Mouse (Mus musculus): Measurements from ENCODE around the gene Slc6a15.

The Slc6a15 gene

DNA sequence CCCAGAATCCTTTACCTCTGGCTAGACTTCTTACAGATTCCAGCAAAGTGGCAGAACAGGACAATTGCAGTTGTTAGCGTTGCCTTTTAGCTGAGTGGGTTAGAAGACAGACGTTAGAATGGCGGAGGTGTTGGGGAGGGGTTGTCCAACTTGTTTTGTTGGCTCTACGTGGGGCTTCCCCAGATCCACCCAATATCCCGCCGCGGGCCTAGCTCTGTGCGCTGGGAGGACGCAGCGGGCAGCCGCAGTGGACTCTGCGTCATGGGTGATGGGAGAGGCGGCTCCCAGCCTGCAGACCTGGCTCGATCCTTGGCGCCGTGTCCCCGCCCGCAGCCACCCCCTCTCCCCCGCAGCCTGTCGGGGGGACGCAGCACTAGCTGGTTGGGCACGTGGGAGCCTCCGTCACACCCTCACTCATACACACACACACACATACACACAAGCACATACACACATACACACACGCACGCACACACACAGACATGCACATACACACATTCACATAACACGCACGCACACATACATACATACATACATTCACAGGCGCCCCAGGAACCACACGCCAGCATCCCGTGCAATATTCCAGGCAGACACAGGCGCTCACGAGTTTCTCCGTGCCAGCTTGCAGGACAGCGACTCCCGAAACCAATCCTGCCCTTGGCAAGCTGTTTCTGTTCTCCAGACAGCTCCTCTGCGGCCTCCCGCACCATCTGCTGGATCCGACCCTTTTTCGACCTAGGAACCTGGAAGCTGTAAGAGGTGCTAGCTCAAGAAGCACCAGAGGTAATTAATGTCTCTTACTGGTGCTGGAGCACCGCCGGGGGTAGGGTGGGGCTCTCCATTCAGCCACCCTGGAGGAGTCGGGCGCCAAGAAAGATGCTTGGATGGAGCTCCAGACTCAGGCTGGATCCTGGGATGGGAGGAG, at the start of gene Slc6a15:
TSS of gene Slc6a15 (plus strand) at position 413 of the 925 bp plus-strand sequence.
- DNase-seq (ENCODE audit: low spot score in 2 of 2), result no peak

- DNase-seq (ENCODE audit: low spot score in 2 of 2), result no peak
Measured at GRCm38 (mm10) chr10:103321941-103322340, 45.6 kb upstream of the Slc6a15 start.

- DNase-seq (ENCODE audit: low spot score in 2 of 2), result no peak
Measured at GRCm38 (mm10) chr10:103323386-103323785, 44.2 kb upstream of the Slc6a15 start.

- no peak for DNase-seq (ENCODE audit: low spot score in 2 of 2)
Measured at GRCm38 (mm10) chr10:103334306-103334705, 33.3 kb upstream of the Slc6a15 start.

DNA sequence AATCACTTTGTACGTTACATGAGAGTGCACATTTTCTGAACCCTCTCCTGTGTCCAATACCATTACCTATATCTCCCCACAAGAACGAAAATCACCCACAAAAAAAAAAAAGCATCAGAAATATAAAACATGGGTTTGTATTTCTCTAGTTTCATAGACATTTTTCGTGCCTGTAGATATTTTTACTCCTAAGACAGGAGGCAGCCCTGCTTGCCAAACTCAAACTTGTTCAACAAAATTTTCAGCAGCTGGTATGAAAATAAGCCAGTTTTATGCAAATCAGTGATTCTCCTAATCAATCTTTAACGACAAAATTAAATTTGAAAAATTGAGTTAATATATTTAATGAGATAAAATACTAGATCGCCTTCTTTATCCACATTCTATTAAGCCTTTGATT, 27.7 kb upstream of the Slc6a15 start:
- no peak for DNase-seq (ENCODE audit: low spot score in 2 of 2)

DNA sequence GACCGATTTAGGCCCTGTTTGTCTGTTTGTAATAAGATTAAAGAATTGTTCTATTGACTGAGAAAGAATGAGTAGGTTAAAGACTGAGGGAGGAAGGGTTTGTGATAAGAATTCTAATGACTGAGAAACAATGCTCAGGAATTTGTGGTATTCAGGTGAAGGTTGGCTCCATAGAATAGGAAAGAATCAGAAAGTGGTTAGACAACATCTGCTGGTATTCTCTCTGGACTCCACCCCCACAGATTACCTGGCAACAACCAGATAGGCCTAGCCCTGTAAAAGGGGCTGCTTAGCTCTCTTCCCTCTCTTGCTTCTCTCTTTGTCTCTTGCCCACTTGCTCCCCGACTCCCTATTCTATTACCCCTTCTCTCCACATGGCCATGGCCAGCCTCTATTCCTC, 20.8 kb upstream of the Slc6a15 start:
- DNase-seq (ENCODE audit: low spot score in 2 of 2), result no peak

DNA sequence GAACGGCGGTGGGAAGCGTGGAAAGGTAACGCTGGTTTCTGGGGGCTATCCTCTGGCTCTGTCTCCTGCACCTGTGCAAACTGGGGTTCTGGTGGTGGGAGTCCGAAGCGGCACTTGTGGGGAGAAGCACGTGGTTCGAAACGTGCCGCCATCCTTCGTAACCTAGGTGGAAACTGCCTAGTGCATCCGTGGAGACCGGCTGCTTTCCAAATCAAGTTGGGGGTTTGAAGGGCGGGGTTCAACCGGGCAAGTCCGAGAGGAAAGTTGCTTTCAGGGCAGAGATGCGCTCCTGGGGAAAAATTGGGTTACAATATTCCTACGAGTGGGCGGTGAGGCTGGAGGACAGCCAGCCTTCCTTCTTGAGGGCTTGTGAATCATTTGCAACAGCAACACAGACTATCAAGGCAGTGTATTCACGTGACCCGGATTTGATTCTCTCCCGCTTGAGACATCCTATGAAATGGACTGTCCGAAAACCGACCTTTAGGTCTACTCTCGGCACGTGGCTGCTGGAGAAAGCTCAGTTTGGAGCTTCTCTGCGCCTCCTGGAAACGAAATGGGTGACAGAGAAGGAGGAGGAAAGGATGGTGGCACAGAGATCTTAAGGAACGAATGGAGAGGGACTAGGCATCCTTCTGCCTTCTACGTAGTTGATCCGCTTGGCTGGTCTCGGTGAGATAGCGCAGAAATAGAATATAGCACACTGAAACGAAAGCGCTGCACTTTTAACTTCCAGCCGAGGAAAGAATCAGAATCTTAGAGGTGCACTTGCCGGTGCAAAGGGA, 905 bp downstream of the Slc6a15 start:
- DNase-seq (ENCODE audit: low spot score in 2 of 2), result no peak

DNA sequence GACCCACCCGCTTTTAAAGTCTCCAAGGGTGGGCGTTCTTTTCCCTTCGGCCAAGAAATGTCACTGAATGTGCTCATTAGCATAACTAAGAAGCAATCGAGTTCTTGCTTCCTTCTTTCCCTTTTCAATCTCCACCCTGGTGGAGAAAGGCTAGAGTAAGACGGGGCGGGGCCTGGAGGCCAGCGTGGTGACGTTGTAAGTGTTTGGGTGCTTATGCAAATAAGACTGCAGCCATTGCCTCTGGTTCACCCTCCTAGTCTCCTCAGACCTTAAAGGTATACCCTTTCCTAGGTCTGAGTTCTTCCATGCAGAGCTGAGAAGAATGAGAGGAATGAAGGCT, 1.5 kb downstream of the Slc6a15 start:
- DNase-seq (ENCODE audit: low spot score in 2 of 2), result no peak

DNA sequence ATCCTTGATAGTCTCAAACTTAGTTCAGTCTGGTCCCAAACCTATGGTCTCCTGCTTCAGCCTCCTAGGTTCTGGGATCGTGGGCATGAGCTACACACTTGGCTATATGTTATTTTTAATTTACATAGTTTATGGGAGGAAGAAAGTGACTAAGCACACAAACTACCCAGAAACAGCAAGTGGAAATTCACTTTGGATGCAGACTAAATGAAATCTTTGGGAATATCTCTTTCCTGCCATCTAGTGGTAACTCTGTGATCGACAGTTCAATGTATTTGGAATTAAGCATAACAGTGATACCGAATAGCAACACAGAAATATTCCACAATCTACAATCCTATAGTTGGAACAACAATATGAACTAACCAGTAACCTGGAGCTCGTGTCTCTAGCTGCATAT, 34.6 kb downstream of the Slc6a15 start:
- no peak for DNase-seq (ENCODE audit: low spot score in 2 of 2)

DNA sequence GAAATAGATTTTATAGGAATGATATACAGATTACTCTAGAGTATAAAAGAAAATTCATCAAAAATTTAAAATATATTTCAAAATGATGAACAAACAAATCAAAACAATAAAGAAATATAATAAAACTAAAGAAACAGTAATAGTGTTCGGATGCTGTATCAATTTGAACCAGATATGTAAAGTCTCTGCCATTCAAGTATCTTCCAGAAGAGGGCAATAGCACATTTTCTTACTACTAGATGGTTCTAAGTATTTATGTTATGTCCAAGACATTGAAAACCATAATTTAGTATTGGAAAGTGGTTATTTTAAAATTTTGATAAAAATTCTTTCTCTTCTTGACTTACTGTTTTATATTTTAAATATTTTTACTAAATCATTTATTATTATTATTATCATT, 60.1 kb downstream of the Slc6a15 start:
- no peak for DNase-seq (ENCODE audit: low spot score in 2 of 2)

GRCm38 (mm10) chr10:103442588-103442987, 75.0 kb downstream of the Slc6a15 start:
- no peak for DNase-seq (ENCODE audit: low spot score in 2 of 2)

DNA sequence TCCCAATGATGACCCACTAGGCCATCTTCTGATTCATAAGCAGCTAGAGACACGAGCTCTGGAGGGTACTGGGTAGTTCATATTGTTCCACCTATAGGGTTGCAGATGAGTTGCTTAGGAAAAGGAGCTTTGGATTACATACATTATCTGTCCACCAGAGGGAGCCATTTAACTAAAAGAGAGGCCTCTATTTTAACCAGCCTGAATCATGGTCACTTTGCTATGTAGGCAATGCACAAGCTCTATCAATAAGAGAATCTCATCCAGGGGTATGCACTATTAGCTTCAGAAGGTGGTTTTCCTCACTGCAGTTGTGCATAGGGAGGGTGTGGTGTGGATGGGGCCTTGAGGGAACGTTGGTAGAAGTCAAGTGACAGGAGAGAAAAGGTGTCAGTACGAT, 75.5 kb downstream of the Slc6a15 start:
- no peak for DNase-seq (ENCODE audit: low spot score in 2 of 2)

DNA sequence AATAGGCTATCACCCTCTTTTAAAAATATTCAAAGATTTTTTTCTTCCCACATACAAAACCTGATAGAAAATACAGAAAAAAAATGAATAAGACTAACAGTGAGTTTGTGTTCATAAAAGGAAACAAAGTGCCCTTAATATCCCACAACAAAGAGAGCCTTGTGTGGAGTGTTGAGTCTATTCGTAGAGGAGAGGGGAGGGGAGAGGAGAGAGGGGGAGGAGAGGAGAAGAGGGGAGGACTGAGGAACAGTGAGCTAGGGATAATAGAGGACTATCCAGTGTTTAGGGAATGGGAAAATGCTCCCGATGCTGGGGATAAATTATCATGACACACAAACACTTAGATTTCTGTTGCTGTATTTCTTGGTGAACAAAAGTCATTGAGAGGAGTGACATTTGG, 80.8 kb downstream of the Slc6a15 start:
- no peak for DNase-seq (ENCODE audit: low spot score in 2 of 2)

DNA sequence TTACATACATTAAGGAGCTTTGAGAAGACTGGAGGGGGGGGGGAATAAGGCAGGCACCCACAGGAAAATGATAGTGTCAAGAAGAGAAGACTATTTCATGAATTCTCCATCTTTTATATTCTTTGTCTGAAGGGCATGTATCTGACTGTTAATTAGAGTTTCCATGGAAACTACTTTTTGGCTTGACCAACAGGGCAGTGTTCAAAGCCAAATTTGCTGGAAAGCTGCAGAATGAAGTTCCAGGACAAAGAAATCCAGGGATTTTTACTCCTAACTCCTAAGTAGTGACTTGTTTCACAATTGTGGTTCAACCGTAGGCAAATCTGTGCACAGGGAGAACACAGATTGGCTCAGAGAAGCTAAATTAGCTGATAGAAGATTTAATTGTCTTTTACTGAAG, 90.3 kb downstream of the Slc6a15 start:
- DNase-seq (ENCODE audit: low spot score in 2 of 2), result no peak

Measured in spleen, postnatal 10 days (tissue).